Mouse (Mus musculus) heart, embryonic 13.5 days (tissue): ENCODE measurements around the gene Smyd5. TPM values are rescaled to one million over a fixed set of nuclear protein-coding genes. Genes with fewer than 3 reads are reported as not detected.

Experiments used
- ATAC-seq: fragments of 200-750 bp; cut with Nextera tagmentation; 2 replicates; pipeline ENCODE4 v1.8.0; 2017; ENCODE audit warnings: moderate TSS enrichment; ENCODE audit not compliant: insufficient number of reproducible peaks, low FRiP score, low TSS enrichment; ENCODE audit errors: extremely low read depth
- H3K27ac ChIP-seq: fragments of 300-500 bp; sonication (generic); replicated peaks from 2 replicates; pipeline ENCODE4 v1.5.1; 2015; ENCODE audit warnings: moderate library complexity, mild to moderate bottlenecking, inconsistent platforms
- H3K27me3 ChIP-seq: fragments of 300-500 bp; sonication (generic); replicated peaks from 2 replicates; pipeline ENCODE4 v1.6.1; 2015; ENCODE audit warnings: mild to moderate bottlenecking, inconsistent platforms
- H3K36me3 ChIP-seq: fragments of 300-500 bp; sonication (generic); 2 replicates; pipeline ENCODE4 v1.6.1; 2015; ENCODE audit warnings: mild to moderate bottlenecking, inconsistent platforms
- H3K4me1 ChIP-seq: fragments of 300-500 bp; sonication (generic); 2 replicates; pipeline ENCODE4 v1.6.1; 2015; ENCODE audit warnings: inconsistent platforms
- H3K4me2 ChIP-seq: fragments of 300-500 bp; sonication (generic); 2 replicates; pipeline ENCODE4 v1.6.1; 2015; ENCODE audit warnings: inconsistent platforms, mild to moderate bottlenecking, moderate library complexity
- H3K4me3 ChIP-seq: fragments of 300-500 bp; sonication (generic); 2 replicates; pipeline ENCODE4 v1.5.1; 2015; ENCODE audit warnings: moderate library complexity, mild to moderate bottlenecking, inconsistent platforms
- H3K9ac ChIP-seq: fragments of 300-500 bp; sonication (generic); 2 replicates; pipeline ENCODE4 v1.6.1; 2015; ENCODE audit warnings: inconsistent platforms, mild to moderate bottlenecking, moderate library complexity
- H3K9me3 ChIP-seq: fragments of 300-500 bp; sonication (generic); 2 replicates; pipeline ENCODE4 v1.6.1; 2016; ENCODE audit warnings: inconsistent platforms
- WGBS: fragments of 180-500 bp; shearing (Covaris S2); methylation state at CpG from one replicate; pipeline ENCODE4 v1.1.7; 2015; ENCODE audit warnings: mixed read lengths; 5-methylcytosine and 5-hydroxymethylcytosine counted together
- polyA plus RNA-seq: library from polyadenylated mRNA; unstranded; fragments of >200 nt; fragmentation: Nextera tagmentation; extraction: Ambion mirVana; gene quantifications from 2 replicates; pipeline ENCODE4 v1.2.1, GENCODE M21; 2015

The Smyd5 gene
- polyA plus RNA-seq, 1 experiment from 2014 or later = 38.0 TPM

DNA sequence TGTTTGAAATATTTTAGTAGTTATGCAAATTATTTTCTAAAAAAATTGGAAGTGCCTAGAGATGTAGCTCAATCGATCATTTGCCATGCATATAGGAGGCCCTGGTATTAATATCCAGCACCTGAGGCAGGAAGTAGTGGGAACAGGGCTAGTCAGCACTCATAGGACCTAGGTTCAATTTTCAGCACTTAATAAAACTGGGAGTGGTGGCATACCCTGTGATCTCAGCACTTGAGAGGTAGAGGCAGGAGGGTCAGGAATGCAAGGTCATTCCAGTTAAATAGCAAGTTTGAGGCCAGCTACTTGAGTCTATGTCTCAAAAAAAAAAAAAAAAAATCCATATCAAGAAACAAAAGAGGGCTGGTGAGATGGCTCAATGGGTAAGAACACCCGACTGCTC lies 12.6 kb upstream of the Smyd5 start:
- 81% methylated on average over 2 of the region's 2 CpGs for WGBS
- Histone ChIP-seq H3K36me3 (no peaks in the 10 kb centered on the region), H3K27me3 (peaks cover 58% of the 10 kb centered on the region), H3K4me1 (peaks cover 7% of the 10 kb centered on the region), H3K4me3 (no peak overlapping the region), H3K4me2 (no peak overlapping the region), H3K9ac (no peak overlapping the region), H3K9me3 (no peaks in the 10 kb centered on the region), H3K27ac (no peak overlapping the region)
- ATAC-seq = no peak

DNA sequence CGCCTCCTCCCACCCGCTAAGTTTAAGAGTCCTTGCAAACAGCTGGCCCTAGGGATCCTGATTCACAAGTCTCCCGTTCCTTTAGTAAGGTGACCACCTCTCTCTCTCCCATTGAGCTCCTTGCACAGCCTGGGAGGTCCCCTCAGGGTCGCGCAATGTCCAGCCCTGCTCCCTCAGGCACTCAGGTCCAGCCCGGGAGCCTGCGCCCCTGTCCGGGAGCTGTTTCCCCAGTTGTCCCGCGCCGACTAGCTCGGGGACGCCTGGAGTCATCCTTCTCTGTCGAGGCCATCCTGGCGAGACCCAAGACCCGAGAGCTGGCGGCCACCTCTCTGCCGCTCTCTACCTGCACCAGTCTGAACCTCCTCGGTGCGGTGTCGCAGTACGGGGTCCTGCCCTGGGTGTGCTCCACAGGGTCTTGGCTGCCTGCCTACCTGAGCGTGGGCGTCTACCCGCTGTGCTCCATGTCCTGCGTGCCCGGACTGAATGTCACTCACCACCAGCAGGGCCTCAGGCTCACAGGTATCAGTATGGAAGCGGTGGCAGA lies 7.9 kb upstream of the Smyd5 start, which contains the start of gene Noto:
Gene Noto (plus strand): TSS at position 51 of the 544 bp plus-strand sequence.
- Histone ChIP-seq H3K9me3 (no peaks in the 10 kb centered on the region), H3K4me1 (peaks cover 8% of the 10 kb centered on the region), H3K27ac (no peak within 1 kb of the TSS), H3K4me3 (peak within 1 kb of the TSS; percentile 15), H3K27me3 (peaks cover 76% of the 10 kb centered on the region), H3K9ac (no peak within 1 kb of the TSS; the same call in 1 of the 2 replicates), H3K4me2 (peak within 1 kb of the TSS; percentile 54), H3K36me3 (no peaks in the 10 kb centered on the region)
- WGBS = 11% methylated on average over 28 of the region's 28 CpGs
- ATAC-seq = no peak

DNA sequence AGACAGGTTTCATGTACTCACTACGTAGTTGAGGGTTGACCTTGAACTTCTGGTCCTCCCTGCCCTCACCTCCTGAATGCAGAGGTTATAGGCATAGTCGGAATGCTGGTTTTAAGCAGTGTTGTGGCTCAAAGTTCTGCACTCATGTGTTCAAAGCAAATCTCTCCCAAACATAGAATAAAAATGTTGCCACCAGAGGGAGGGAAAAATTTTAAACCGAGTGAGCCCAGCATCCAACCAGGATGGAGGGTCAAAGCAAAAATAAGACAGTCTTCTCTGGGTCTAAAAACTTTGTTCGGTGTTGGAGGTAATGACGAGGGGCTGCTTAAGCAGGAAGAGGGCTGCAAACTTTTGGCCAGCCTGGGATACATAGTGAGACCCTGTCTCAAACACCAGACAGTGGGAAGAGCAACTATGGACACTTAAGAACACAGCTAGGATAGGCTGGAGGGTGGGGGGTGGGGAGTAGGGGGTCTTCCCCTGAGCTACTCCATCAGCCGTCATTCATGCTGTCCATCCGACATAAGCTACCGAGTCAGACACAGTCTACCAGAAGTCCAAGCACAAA lies 431 bp upstream of the Smyd5 start:
- Histone ChIP-seq H3K9me3 (no peaks in the 10 kb centered on the region), H3K4me1 (peaks cover 18% of the 10 kb centered on the region), H3K27me3 (peaks cover 22% of the 10 kb centered on the region), H3K4me2 (peak overlapping the region; percentile 79), H3K9ac (peak overlapping the region; percentile 83), H3K36me3 (no peaks in the 10 kb centered on the region), H3K4me3 (peak overlapping the region; percentile 98), H3K27ac (no peak overlapping the region)
- WGBS = 47% methylated on average over 8 of the region's 8 CpGs
- ATAC-seq = no peak

DNA sequence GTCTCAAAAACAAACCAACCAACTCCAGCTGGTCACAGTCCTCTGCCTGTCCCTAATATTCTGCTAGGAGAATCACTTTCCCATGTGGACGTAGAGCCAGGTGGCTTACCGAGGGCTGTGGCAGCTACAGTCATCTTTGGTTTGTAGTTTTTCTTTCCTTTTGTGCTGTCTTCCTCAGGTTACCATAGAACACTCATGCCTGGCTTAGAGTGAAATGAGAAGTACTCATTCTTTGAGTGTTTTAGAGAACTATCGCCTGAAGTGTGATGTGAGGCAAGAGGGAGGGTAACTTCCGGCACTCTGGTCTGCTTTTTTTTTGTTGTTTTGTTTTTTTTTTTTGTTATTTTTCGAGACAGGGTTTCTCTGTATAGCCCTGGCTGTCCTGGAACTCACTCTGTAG lies 2.1 kb downstream of the Smyd5 start:
- 68% methylated on average over 5 of the region's 5 CpGs for WGBS
- ATAC-seq = no peak

DNA sequence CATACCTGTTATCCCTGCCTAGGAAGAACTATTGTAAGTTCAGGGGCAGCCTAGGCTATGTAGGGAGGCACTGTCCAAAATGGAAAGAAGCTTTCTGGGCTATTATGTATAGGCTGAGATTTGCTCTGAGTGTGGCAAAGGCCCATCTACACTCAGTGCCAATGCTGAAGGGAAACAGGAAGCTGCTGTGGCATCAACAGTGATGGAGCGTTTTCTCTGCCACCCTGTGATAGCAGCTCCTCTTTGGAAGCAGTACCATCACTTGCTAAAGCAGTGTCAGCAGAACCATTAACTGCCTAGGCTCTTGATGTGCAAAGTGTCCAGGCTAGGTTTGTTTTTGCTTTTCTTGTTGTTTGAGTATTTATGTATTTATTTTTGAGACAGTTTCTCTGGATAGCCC lies 4.4 kb downstream of the Smyd5 start:
- Histone ChIP-seq H3K4me3 (no peak overlapping the region), H3K27ac (no peak overlapping the region)
- WGBS = 67% methylated on average over 1 of the region's 1 CpGs

More for the DNA sequence above, 2.1 kb downstream of the Smyd5 start:
- 0 out of 2 replicates have a peak, but pooled peaks cover 3% of the 10 kb centered on the region for H3K27me3 ChIP-seq
- H3K9me3 ChIP-seq = no peaks in the 10 kb centered on the region
- H3K9ac ChIP-seq = no peak overlapping the region
- H3K27ac ChIP-seq = no peak overlapping the region
- H3K4me2 ChIP-seq = no peak overlapping the region
- H3K4me1 ChIP-seq = peaks cover 20% of the 10 kb centered on the region
- no peak overlapping the region for H3K4me3 ChIP-seq
- peaks cover 8% of the 10 kb centered on the region for H3K36me3 ChIP-seq

DNA sequence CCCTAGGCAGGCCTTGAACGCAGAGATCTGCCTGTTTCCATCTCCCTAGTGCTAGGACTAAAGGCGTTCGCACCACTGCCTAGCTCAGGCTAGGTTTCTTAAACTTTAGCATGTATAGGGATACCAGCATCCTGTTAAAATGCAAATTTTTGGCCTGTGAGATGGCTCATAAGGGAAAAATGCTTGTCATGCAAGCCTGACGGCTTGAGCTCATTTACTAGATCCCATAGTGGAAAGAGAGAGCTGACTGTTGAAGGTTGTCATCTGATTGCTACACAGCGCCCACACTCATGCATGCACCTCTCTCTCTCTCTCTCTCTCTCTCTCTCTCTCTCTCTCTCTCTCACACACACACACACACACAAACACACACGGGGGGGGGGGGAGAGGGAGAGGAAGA lies 4.8 kb downstream of the Smyd5 start:
- no peaks in the 10 kb centered on the region for H3K27me3 ChIP-seq

More for the DNA sequence above, 4.4 kb downstream of the Smyd5 start:
- no peak for ATAC-seq
- Histone ChIP-seq H3K9ac (no peak overlapping the region), H3K36me3 (peaks cover 31% of the 10 kb centered on the region), H3K27me3 (no peaks in the 10 kb centered on the region), H3K4me2 (no peak overlapping the region), H3K4me1 (peaks cover 23% of the 10 kb centered on the region), H3K9me3 (no peaks in the 10 kb centered on the region)

DNA sequence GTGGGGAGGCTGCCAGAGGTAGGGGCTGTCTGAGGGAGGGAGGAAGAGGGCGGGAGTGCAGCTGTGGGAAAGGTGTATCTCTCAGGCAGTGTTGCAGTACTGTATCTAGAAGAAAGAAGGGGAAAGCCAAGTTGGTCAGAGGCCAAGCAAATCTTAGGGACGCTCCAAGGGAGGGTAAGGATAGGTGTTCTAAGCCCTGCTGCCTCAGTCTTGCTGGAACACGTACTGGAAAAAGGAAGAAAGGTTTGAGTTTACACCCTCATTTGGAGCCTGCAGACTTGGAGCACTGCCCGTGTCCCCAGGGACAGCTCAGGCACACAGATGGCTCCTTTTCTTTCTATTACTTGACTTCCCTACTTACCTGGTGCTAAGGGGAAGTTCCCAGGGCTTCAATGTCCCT lies 9.4 kb downstream of the Smyd5 start:
- no peak for ATAC-seq
- Histone ChIP-seq H3K4me3 (no peak overlapping the region), H3K36me3 (peaks cover 79% of the 10 kb centered on the region), H3K27ac (no peak overlapping the region), H3K27me3 (no peaks in the 10 kb centered on the region), H3K9me3 (no peaks in the 10 kb centered on the region), H3K4me2 (no peak overlapping the region), H3K4me1 (0 out of 2 replicates have a peak, but pooled peaks cover 8% of the 10 kb centered on the region), H3K9ac (no peak overlapping the region)
- 80% methylated on average over 4 of the region's 4 CpGs for WGBS

More for the DNA sequence above, 4.8 kb downstream of the Smyd5 start:
- H3K4me3 ChIP-seq = no peak overlapping the region
- peaks cover 36% of the 10 kb centered on the region for H3K36me3 ChIP-seq
- no peak for ATAC-seq
- peaks cover 23% of the 10 kb centered on the region for H3K4me1 ChIP-seq
- H3K9me3 ChIP-seq = no peaks in the 10 kb centered on the region
- no peak overlapping the region for H3K9ac ChIP-seq
- WGBS = 77% methylated on average over 5 of the region's 6 CpGs
- no peak overlapping the region for H3K27ac ChIP-seq
- no peak overlapping the region for H3K4me2 ChIP-seq

DNA sequence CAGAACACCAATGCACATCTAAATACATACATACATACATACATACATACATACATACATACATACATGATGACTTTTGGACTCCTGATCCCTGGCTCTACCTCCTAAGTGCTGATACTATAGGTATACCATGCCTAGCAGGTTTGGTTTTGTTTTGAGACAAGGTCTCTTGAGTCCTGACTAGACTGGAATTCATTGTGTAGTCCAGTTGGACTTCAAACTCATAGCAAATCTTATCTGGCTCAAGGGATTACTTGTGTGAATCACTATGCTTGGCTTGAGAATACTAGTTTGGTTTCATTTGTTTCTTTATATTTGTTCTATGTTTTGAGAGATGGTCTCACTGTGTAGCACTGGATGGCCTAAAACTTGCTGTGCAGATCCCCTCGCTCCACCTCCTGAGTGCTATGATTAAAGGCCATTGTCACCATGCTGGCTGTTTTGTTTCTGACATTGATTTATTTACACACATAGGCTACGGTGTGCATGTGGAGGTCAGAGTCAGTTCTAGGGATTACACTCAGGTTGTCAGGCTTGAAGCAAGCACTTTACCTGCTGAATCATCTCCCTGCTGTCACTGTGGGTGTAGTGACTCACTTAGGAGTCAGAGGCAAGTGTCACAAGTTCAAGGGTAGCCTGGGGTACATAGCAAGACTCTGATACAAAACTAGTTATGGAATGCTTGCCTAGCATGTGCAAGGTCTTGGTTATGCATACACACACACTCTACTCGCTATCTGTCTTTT lies 11.9 kb downstream of the Smyd5 start:
- Histone ChIP-seq H3K9me3 (no peaks in the 10 kb centered on the region), H3K27me3 (no peaks in the 10 kb centered on the region), H3K4me3 (no peak overlapping the region), H3K4me1 (0 out of 2 replicates have a peak, but pooled peaks cover 4% of the 10 kb centered on the region), H3K4me2 (no peak overlapping the region), H3K36me3 (peaks cover 96% of the 10 kb centered on the region), H3K9ac (no peak overlapping the region), H3K27ac (no peak overlapping the region)
- 86% methylated on average over 3 of the region's 3 CpGs for WGBS
- ATAC-seq = no peak

DNA sequence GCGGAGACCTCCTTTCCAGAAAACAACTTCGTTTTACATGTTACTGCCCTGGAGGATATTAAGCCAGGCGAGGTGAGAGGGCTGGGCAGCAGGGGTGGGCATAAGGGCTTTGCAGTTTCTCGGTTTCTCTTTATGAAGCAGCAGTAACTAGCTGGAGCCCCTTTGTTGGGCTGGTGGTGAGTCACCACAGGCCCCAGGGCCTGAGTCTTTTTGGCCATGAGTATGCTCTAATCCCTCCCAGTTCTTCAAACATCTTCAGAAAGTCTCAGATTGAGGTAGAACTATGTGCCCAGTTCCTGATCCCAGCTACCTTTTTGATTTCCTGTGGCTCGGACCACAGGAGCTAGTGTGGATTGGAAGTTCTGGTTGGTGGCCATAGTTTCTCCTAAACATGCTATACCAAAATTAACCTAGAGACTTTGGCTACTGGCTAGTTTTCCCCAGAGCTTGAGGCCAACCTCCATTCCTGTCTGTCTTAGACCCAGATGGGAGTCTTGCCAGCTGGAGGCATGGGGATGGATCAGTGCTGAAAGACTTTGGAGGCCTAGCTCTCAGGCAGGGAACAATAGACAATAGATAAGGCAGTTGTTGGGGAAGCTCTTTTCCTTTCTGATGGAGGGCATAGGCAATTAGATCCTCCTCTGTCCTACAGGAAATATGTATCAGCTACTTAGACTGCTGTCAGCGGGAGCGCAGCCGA lies 12.6 kb downstream of the Smyd5 start:
- Histone ChIP-seq H3K36me3 (peaks cover 88% of the 10 kb centered on the region), H3K4me2 (no peak overlapping the region), H3K9ac (no peak overlapping the region), H3K9me3 (no peaks in the 10 kb centered on the region), H3K27me3 (no peaks in the 10 kb centered on the region), H3K27ac (no peak overlapping the region), H3K4me1 (0 out of 2 replicates have a peak, but pooled peaks cover 4% of the 10 kb centered on the region), H3K4me3 (no peak overlapping the region)
- WGBS = 81% methylated on average over 8 of the region's 8 CpGs
- no peak for ATAC-seq

DNA sequence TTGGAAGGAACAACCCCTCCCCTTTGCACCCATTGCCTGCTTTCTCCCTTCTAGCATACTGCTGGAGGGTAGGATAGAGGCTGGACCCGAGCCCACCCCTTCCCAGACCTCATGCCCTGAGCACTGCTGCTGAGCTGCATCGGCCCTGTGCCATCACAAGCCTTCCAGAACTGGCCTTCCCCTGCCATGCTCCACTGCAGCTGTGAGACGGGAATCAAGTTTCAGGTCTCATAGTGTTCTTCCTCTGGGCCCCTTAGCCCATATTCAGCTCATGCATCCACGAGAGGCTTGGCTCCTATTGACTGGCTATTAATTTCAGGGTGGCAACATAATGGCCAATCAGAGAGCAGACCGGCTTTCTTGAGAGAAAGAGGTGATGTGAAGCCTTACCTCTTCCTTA lies 13.5 kb downstream of the Smyd5 start:
- Histone ChIP-seq H3K36me3 (peaks cover 79% of the 10 kb centered on the region), H3K9me3 (no peaks in the 10 kb centered on the region), H3K4me2 (no peak overlapping the region), H3K4me1 (peaks cover 6% of the 10 kb centered on the region), H3K27ac (no peak overlapping the region), H3K9ac (no peak overlapping the region), H3K4me3 (no peak overlapping the region), H3K27me3 (no peaks in the 10 kb centered on the region)
- ATAC-seq = no peak
- WGBS = 85% methylated on average over 5 of the region's 5 CpGs

DNA sequence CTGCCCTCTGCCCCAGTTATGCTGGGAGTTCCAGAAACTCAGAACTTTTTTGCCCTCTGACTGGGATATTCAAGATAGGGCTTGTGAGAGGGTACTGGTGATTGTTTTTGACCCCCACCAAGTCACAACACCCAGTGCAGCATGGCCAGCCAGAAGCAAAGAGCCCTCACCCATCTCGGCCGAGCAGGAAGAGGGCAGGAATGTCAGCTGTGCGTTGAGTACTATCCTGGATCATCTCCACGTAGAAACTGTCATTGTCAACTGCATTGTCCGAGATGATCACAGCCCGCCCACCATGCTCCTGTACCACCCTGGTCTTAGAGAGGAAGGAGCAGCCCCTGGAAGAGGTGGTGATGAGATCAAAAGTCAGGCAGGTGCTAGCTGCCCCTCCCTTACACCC lies 15.6 kb downstream of the Smyd5 start:
- H3K4me2 ChIP-seq = no peak overlapping the region
- 81% methylated on average over 6 of the region's 6 CpGs for WGBS
- no peak overlapping the region for H3K27ac ChIP-seq
- peaks cover 8% of the 10 kb centered on the region for H3K4me1 ChIP-seq
- no peaks in the 10 kb centered on the region for H3K27me3 ChIP-seq
- no peak overlapping the region for H3K4me3 ChIP-seq
- H3K9ac ChIP-seq = no peak overlapping the region
- no peak for ATAC-seq
- peaks cover 59% of the 10 kb centered on the region for H3K36me3 ChIP-seq
- no peaks in the 10 kb centered on the region for H3K9me3 ChIP-seq
